Mouse (Mus musculus) kidney, postnatal 36 days (tissue): ENCODE measurements around the gene Pvalb.
A peak's percentile ranks its signal among the peaks of the same experiment; 100 is the strongest.

Source experiments
- DNase-seq, 2 experiments: peaks; one replicate each; pipeline ENCODE4 v3.0.0; 2021 to 2022; ENCODE audit warnings: mixed read lengths in 2 of 2

Pvalb gene

GRCm38 (mm10) chr15:78157824-78158223 is 48.4 kb downstream of the Pvalb start:
- DNase-seq: no peak

DNA sequence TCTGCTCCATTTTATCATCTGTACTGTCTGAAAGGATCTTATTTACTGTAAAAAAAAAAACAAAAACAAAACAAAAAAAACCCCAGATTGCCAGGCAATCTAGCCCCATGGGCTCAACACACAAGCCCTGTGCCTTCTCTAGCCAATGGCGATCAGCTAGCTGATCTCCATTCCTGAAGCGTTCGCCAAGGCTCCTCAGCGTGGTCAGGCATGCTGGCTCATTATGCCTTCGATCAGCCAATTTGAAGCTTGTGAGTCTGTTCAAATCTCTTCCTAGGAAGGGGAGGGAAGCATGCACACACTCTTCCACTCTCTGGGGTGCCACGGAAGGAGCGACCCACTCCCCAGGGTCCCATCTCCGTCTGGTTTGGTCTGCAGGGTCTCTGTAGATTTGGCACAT is 48.9 kb downstream of the Pvalb start:
- no peak for DNase-seq

DNA sequence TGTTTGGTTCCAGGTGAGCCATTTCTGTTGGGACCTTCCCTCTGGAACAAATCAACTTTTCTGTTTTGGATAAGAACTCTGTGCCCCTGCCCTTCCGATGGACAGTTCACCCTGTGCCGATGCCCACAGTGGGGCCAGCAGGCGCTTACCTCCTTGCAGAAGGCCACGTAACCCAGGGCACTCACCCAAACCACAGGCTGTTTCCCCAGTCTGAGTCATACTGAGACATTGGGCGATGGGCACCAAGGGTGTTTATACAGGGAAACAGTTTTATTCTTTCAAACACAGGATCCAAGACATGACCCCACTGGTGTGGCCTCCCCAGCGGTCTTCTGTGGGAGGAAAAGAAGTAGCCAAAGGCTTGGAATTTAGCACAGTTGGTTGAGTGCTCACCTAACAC is 50.8 kb downstream of the Pvalb start:
- no peak for DNase-seq

DNA sequence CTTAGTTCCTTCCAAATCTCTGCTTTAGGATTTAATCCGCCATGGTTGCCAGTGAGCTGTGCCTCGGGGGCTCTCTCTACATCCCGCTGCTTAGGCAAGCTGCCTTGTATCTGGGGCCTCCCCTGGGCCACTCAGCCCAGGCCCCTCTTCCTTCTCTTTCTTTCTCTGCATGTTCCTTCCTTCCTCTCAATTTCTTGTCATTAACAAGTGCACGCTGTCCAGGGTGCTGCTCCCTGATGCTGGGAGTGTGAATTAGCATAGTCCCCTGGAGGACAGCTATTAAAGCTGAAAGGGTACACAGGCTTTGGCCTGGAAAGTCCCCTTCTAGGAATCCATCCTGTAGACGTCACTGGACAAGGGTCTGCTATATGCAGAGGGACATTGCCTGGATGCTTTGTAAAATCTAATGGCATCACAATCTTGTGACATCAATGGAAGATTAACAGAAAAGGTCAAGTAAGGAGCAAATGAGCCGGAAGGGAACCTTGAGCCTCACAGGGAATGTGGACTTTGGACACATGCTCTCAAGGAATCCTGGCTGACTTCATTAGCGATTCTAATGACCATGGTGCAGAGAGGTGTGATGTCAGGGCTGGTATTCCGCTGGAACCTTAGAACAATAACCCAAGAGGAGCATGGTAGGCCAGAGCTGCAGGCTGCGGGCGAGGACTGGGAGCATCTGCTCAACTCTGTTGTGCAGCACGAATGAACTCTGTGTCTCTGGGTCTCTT is 53.0 kb downstream of the Pvalb start:
- peak; percentile 52 to 79 for DNase-seq

- no peak for DNase-seq
These were observed 57.6 kb downstream of the Pvalb start for GRCm38 (mm10) chr15:78148565-78148964.
